Mouse (Mus musculus) neural tube, embryonic 14.5 days (tissue): ENCODE data around the gene Ttll5. TPM values are rescaled to one million over a fixed set of nuclear protein-coding genes. Genes with fewer than 3 reads are reported as not detected.

Source experiments
- ATAC-seq: fragments of 200-750 bp; cut with Nextera tagmentation; 2 replicates; pipeline ENCODE4 v1.8.0; 2017; ENCODE audit warnings: low read depth, mild to moderate bottlenecking, moderate TSS enrichment, moderate library complexity
- H3K27ac ChIP-seq: fragments of 300-500 bp; sonication (generic); 2 replicates; pipeline ENCODE4 v1.5.1; 2014; ENCODE audit warnings: low read depth, mild to moderate bottlenecking, control low read depth, low read length, moderate library complexity, mixed read lengths
- H3K27me3 ChIP-seq: fragments of 300-500 bp; sonication (generic); 2 replicates; pipeline ENCODE4 v1.6.1; 2014; ENCODE audit warnings: low read length; ENCODE audit not compliant: control insufficient read depth, insufficient read depth
- H3K36me3 ChIP-seq: fragments of 300-500 bp; sonication (generic); 2 replicates; pipeline ENCODE4 v1.6.1; 2014; ENCODE audit warnings: low read length, mixed read lengths; ENCODE audit not compliant: control insufficient read depth, insufficient read depth
- H3K4me1 ChIP-seq: fragments of 300-500 bp; sonication (generic); 2 replicates; pipeline ENCODE4 v1.6.1; 2014; ENCODE audit warnings: low read length; ENCODE audit not compliant: control insufficient read depth, insufficient read depth
- H3K4me2 ChIP-seq: fragments of 300-500 bp; sonication (generic); 2 replicates; pipeline ENCODE4 v1.6.1; 2014; ENCODE audit warnings: mild to moderate bottlenecking, low read depth, low read length, control low read depth
- H3K4me3 ChIP-seq: fragments of 300-500 bp; sonication (generic); 2 replicates; pipeline ENCODE4 v1.5.1; 2014; ENCODE audit warnings: low read depth, low read length, control low read depth, mixed read lengths
- H3K9ac ChIP-seq: fragments of 300-500 bp; sonication (generic); replicated peaks from 2 replicates; pipeline ENCODE4 v1.6.1; 2014; ENCODE audit warnings: low read depth, mild to moderate bottlenecking, control low read depth, low read length, mixed read lengths
- H3K9me3 ChIP-seq: fragments of 300-500 bp; sonication (generic); 2 replicates; pipeline ENCODE4 v1.6.1; 2016; ENCODE audit warnings: low read length; ENCODE audit not compliant: control insufficient read depth
- WGBS: fragments of 180-500 bp; shearing (Covaris S2); extraction: QIAGEN DNeasy Blood & Tissue Kit; methylation state at CpG from one replicate; pipeline ENCODE4 v1.1.7; 2014; 5-methylcytosine and 5-hydroxymethylcytosine counted together
- polyA plus RNA-seq: library from polyadenylated mRNA; unstranded; fragments of >200 nt; fragmentation: Nextera tagmentation; extraction: Ambion mirVana; gene quantifications from 2 replicates; pipeline ENCODE4 v1.2.1, GENCODE M21; 2014

Gene Ttll5
- polyA plus RNA-seq, 1 experiment from 2014 or later: 18.0 TPM

DNA sequence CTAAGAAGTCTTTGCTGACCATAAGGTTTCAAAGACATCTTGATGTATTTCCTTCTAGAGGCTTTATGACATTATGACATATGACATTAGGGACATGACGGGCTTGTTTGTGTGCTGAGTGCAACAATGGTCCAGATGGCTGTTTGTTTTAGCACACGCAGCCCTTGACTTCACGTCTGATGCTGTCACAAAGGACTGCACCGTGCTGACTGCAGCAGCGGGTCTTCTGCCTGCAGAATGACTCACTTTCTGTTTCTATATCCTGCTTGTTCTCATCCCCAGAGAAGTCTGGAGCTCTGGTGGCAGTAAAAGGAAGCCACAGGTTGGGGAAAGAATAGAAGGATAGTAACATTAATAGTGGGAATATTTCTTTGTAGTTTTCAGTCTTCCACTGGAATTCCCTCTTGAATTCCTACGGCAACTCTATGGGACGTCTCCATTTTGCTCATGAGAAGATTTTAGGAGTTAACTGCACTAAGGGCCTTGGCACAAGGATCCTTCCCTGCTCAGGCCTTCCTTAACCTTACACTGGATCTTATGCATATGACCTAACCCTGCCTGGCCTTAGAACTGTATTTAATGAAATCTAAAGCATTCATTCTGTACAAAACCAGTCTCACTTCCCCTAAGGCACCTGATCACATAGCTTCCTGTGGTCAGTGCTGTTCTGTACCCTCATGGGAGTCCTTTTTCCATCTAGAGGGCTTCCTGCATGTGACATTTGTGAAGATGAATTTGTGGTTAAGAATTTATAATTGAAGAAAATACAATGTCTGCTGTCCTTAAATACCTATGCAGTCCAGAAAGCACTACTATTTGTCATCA, 167.8 kb downstream of the Ttll5 start:
- no peaks in the 10 kb centered on the region for H3K9me3 ChIP-seq
- no peaks in the 10 kb centered on the region for H3K4me1 ChIP-seq
- ATAC-seq: no peak
- H3K36me3 ChIP-seq: no peaks in the 10 kb centered on the region; the same call in 1 of the 2 replicates
- no peak overlapping the region for H3K27ac ChIP-seq
- no peak overlapping the region for H3K9ac ChIP-seq
- no peaks in the 10 kb centered on the region for H3K27me3 ChIP-seq
- WGBS: 45% methylated on average over 7 of the region's 7 CpGs
- no peak overlapping the region for H3K4me3 ChIP-seq
- no peak overlapping the region for H3K4me2 ChIP-seq

GRCm38 (mm10) chr12:85992838-85993234, 168.4 kb downstream of the Ttll5 start:
- no peak for ATAC-seq

GRCm38 (mm10) chr12:85993790-85994360, 169.4 kb downstream of the Ttll5 start:
- no peak overlapping the region for H3K4me3 ChIP-seq
- no peak for ATAC-seq
- H3K9ac ChIP-seq: no peak overlapping the region
- no peaks in the 10 kb centered on the region for H3K4me1 ChIP-seq
- H3K4me2 ChIP-seq: no peak overlapping the region
- no peaks in the 10 kb centered on the region for H3K9me3 ChIP-seq
- WGBS: 66% methylated on average over 5 of the region's 5 CpGs
- H3K27ac ChIP-seq: no peak overlapping the region
- H3K27me3 ChIP-seq: no peaks in the 10 kb centered on the region
- H3K36me3 ChIP-seq: no peaks in the 10 kb centered on the region; the same call in 1 of the 2 replicates

More at GRCm38 (mm10) chr12:85992838-85993234, 168.4 kb downstream of the Ttll5 start:
- no peak overlapping the region for H3K27ac ChIP-seq
- no peaks in the 10 kb centered on the region; the same call in 1 of the 2 replicates for H3K36me3 ChIP-seq
- no peak overlapping the region for H3K9ac ChIP-seq
- H3K9me3 ChIP-seq: no peaks in the 10 kb centered on the region
- no peaks in the 10 kb centered on the region for H3K4me1 ChIP-seq
- WGBS: 94% methylated on average over 2 of the region's 2 CpGs
- H3K4me2 ChIP-seq: no peak overlapping the region
- no peak overlapping the region for H3K4me3 ChIP-seq
- H3K27me3 ChIP-seq: no peaks in the 10 kb centered on the region

DNA sequence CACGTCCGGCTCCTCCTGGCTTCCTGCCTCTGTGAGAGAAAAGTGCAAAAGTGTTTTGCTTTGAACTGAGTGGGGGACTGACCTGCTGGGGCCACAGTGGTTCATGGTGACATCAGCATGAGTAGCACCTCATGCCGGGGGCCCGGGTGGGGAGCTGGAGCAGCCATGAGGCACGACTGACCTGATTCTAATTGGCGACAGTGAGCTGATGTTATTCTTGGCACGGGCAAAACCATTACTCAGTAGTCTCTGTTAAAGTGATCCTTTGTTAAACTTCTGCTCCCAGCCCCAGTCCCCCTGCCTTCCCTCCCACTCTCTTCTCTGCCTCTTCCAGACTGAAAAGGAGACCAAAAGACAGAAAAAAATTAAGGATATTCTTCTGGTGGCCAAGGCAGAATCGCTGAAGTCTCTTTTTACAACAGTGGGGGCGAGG, 176.2 kb downstream of the Ttll5 start:
- Histone ChIP-seq H3K36me3 (no peaks in the 10 kb centered on the region), H3K27me3 (no peaks in the 10 kb centered on the region), H3K4me2 (no peak overlapping the region), H3K4me3 (no peak overlapping the region), H3K27ac (no peak overlapping the region; the same call in 1 of the 2 replicates), H3K9ac (no peak overlapping the region), H3K9me3 (no peaks in the 10 kb centered on the region), H3K4me1 (peaks cover 5% of the 10 kb centered on the region; the same call in 1 of the 2 replicates)
- 36% methylated on average over 9 of the region's 9 CpGs for WGBS
- no peak for ATAC-seq

DNA sequence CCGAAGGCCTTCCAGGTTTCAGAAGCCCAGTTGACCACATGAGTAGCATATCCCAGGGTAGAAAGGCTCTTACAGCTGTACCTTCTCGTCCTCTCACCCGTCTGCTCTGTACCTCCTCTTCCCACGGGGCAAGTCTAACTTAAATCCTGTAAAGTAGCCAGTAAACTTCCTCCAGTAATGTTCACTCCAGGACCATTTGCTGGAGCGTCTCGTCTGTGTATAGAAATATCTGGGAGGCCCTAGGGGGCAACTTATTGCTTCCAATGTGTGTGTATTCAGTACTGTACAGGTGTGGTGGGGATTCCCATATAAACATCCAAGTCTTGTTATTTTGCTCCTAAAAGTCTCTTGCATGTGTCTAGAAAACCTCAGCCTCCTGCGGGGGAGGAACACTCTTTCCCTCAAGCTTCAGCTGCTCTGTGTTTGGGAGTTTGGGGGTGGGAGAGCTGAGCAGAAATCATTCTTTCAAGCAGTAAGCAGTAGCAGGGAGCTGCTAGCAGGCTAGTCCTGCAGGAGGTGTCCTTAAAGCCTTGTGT, 176.7 kb downstream of the Ttll5 start:
- WGBS: 56% methylated on average over 7 of the region's 7 CpGs
- no peaks in the 10 kb centered on the region for H3K27me3 ChIP-seq
- no peak overlapping the region for H3K4me3 ChIP-seq
- no peak overlapping the region for H3K9ac ChIP-seq
- H3K36me3 ChIP-seq: no peaks in the 10 kb centered on the region
- no peak overlapping the region; the same call in 1 of the 2 replicates for H3K27ac ChIP-seq
- H3K4me2 ChIP-seq: no peak overlapping the region
- peaks cover 5% of the 10 kb centered on the region; the same call in 1 of the 2 replicates for H3K4me1 ChIP-seq
- no peak for ATAC-seq
- no peaks in the 10 kb centered on the region for H3K9me3 ChIP-seq

DNA sequence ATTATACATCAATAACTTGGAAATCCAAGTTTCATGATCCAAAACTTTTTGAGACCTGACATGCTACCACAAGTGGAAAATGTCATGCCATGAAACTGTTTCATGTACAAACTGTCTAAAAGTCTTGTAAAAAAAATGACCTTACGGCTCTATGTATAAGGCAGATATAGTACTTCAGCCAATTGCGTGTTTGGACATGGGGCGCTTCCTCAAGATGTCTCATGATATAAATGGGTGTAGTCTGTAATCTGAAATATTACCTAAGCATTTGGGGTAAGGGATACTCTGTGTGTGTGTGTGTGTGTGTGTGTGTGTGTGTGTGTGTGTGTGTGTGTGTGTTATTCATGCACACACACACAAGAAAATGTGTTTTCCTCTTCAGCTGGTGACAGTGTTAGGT, 180.2 kb downstream of the Ttll5 start:
- whole genome bisulfite sequencing: over 99% methylated on average over 3 of the region's 3 CpGs
- H3K9ac ChIP-seq: no peak overlapping the region
- no peak overlapping the region for H3K4me3 ChIP-seq
- H3K4me2 ChIP-seq: no peak overlapping the region
- peaks cover 5% of the 10 kb centered on the region; the same call in 1 of the 2 replicates for H3K4me1 ChIP-seq
- ATAC-seq: no peak
- H3K9me3 ChIP-seq: no peaks in the 10 kb centered on the region
- no peaks in the 10 kb centered on the region for H3K27me3 ChIP-seq
- no peak overlapping the region for H3K27ac ChIP-seq
- no peaks in the 10 kb centered on the region for H3K36me3 ChIP-seq

DNA sequence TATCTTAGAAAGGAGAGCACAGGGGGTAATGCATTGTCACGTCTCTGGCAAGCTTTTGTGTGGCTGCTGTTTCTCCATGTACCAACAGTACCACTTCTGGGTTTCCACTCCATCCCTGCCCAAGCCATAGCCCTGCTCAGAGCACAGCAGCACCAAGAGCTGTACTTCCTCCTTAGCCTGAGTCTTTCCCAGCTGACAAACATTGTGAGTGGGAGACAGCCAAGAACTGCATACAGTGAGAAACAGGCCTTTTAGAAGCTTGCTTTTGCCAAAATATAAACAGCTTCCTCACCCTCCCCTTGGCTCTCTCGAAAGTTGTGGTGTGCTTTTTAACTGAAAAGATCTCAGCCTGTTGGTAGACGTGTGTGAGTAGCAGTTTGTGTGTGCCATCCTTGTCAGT, 182.9 kb downstream of the Ttll5 start:
- Histone ChIP-seq H3K27me3 (no peaks in the 10 kb centered on the region), H3K27ac (no peak overlapping the region), H3K36me3 (no peaks in the 10 kb centered on the region), H3K4me2 (no peak overlapping the region), H3K4me1 (no peaks in the 10 kb centered on the region), H3K4me3 (no peak overlapping the region), H3K9ac (no peak overlapping the region), H3K9me3 (no peaks in the 10 kb centered on the region)
- ATAC-seq: no peak
- 72% methylated on average over 3 of the region's 3 CpGs for WGBS

DNA sequence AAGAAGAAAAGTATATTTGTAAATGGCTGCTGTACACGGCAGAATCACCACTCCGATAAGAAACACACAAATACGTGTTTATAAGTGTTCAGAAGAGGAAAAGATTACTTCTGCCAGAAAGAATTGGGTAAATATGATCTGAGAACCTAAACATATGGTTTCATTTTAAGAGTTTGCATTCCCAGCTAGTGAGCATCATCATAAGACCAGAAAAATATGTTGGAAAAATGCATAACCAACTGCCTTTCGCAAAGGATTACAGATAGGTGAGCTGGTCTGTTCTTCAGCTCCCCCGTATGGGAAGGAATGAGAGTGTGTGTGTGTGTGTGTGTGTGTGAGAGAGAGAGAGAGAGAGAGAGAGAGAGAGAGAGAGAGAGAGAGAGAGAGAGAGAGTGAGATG, 186.2 kb downstream of the Ttll5 start:
- Histone ChIP-seq H3K4me1 (no peaks in the 10 kb centered on the region), H3K4me3 (no peak overlapping the region), H3K27me3 (no peaks in the 10 kb centered on the region), H3K9me3 (no peaks in the 10 kb centered on the region), H3K27ac (no peak overlapping the region), H3K4me2 (no peak overlapping the region), H3K36me3 (no peaks in the 10 kb centered on the region), H3K9ac (no peak overlapping the region)
- no peak for ATAC-seq
- WGBS: 92% methylated on average over 5 of the region's 5 CpGs

GRCm38 (mm10) chr12:86012195-86012594, 187.7 kb downstream of the Ttll5 start:
- H3K4me1 ChIP-seq: no peaks in the 10 kb centered on the region
- ATAC-seq: no peak
- no peaks in the 10 kb centered on the region for H3K36me3 ChIP-seq
- no peak overlapping the region for H3K4me2 ChIP-seq
- no peaks in the 10 kb centered on the region for H3K9me3 ChIP-seq
- WGBS: 92% methylated on average over 2 of the region's 2 CpGs
- H3K9ac ChIP-seq: no peak overlapping the region
- no peaks in the 10 kb centered on the region for H3K27me3 ChIP-seq
- no peak overlapping the region for H3K4me3 ChIP-seq
- no peak overlapping the region for H3K27ac ChIP-seq
